Mouse (Mus musculus) kidney, adult 11 months (tissue): ENCODE measurements around the gene Edar.

Experiments used
- DNase-seq: peaks from one replicate; pipeline ENCODE4 v3.0.0; 2022

Gene Edar

DNA sequence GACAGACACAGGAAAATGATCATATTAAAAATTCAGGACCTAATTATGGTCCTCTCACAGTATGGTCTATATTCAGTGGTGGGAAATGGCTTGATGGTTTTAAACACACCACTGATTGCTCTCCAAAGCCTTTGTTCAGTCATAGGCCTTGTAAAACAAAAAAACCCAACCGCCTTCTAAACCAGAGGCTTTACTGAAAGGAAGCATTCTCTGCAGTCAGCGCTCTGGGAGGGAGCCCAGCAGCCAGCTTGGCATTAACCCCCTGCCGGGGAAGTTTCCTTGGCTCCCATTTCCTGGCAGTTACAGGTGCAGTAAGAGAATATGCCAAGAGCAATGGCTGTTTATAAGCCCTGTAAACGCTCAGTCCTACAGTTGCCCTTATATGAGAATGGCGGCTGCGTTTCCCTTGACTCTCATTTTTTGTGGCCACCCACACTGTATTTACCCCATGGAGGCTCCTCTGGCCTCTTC is 74.0 kb downstream of the Edar start:
- DNase-seq: no peak

DNA sequence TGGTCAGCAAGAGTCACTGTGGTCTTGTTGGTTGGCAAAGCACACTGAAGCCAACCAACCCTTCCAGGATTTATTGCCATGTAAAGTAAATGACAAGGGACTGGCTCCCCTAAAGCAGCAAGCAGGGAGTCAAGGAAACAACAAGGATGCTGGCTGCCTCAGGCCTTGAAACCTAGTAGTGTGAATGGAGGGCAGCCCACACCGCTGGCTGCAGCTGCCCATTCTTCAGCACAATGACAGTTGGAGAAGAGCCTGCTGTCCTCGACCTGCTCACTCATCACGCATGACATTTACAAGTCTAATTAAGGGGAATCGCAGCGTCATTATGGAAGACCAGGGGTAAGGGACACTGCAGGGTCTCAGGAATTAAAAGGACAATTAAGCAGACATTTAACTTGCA is 74.5 kb downstream of the Edar start:
- no peak for DNase-seq

DNA sequence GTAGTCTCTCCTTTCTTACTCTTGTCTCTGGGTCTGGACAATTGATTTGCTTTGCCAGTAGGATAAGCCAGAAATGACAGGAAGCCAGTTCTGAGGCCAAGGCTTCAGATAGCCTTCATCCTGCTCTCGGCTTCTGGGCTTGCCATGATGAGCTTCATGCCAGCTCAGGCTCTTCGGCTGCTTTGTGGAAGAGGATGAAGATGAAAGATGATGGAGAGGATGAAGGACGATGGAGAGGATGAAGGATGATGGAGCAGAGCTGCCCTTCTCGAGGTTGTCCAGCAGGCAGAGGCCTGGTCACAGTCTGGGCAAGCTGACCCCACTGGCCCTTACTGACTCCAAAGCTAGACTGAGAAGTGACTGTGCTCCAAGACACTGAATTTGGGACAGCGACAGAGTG is 75.3 kb downstream of the Edar start:
- DNase-seq: no peak

DNA sequence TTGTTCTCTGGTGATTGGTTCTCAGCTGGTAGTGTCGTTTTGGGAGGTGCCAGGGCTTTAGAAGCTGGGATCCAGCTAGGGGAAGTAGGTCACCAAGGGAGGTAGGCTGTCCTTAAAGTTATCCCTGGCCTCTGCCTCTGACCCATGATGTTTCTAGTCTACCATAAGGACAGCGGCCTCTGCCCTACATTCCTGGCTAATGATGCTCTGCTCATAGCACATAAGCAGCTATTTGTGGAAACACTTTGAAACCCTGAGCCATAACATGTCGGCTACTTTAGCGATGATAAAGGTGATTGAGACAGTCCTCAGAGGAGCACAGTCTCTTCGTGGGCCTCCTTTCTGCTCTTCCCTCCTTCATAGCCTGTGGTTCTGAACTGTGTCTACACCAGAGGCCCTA is 79.6 kb downstream of the Edar start:
- no peak for DNase-seq

DNA sequence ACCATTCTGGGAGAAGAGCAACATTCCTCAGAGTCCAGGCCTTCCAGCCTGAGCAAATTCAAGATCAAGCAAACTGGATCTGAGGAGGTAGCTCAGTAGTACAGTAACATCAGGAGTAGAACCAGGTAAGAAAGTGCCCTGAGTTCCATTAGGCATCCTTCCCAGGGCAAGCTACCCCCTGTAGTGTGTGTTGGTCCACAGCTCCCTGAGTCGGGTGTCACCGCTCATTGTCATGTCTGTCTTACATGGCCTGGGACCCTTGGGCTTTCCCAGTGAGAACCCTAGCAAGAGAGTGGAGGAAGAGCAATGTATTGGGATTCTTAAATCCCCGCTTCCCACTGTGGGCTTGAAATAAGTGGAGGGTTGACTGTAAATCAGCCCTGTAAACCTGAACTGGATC is 80.3 kb downstream of the Edar start:
- DNase-seq: no peak

DNA sequence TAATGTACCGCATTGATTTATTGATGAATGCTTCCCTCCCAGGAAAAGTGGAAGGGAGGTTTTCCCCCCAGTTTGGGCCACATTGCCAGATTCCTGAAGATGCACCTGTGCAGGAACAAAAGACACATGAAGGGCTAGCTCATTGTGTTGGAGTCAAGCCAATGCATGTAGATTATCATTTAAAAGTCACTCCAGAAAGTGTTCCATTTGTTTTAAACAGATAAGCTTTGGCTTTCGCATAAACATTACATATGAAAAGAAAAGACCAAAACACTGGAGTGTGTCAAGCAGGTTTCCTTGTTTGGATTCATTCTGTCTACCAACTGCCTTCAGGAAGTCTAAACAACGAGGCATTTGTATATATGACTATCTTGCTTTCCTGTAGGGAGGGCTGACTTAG is 81.0 kb downstream of the Edar start:
- no peak for DNase-seq

DNA sequence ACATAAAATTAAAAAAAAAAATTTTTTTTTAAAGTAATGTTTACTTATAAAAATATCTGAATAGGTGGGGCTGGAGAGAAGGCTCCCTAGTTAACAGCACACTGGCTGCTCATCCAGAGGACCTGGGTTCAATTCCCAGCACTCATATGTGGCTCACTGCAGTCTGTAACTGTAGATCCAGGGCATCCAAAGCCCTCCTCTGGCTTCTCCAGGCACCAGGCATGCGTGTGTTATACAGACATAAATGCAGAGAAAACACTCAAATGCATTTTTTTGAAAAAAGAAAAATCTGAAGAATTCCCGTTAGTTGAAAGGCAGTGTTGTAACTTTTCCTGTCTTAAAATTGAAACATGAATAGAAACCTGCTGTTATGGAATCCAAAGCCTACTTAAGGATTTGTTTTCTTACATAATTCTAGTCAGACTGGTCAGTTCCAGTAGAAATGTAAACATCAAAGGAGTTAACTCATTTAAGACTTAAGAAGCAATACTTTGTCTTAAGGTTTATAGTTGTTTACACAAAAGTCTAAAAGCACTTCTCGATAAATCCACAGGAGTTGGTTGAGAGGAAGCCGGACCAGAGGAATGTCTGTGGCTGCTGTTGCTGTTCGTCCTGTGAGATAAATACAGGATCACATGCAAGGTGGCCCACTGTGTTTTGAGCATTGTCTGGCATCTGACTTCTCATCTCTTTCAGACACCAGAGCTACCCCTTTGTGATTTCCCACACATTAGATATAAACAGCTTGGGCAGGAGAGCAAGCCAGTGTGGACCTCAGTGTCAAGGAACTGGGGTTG is 89.8 kb downstream of the Edar start:
- no peak for DNase-seq

DNA sequence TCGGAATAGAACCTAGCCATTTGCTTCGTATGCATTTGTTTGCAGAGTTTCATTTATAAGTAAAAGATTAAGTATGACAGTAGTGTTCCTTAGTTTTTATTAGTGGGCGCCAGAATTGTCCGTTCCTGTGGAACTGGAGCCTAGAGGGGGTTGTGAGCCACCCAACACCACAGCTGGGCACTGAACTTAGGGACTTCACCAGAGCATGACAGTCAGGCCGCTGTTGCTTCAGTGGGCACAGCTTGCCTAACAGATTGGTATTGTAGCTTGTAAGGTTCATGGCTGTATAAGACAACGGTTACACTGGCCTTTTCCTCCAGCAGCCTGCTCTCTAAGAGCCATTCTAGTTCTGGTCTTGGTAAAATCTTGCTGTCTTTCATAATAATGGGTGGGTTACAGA is 114.9 kb downstream of the Edar start:
- DNase-seq: peak; percentile 8

DNA sequence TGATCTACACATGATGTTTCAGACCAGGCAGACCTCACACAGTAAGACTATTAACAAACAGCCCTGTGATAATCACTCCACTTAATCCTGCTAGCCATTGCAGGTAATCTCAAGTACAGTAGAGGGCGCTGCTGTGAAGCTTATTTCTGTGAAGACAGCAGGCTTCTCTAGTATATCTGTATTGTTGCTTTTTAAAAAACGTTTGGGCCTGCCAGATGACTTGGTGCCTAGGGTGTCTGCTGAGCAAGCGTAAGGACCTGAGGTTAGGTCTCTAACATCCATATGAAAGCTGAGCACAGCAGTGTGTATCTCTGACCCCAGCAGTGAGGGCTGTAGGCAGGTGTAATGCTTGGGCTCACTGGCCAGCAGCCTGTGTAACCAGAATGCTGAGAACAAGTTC is 115.6 kb downstream of the Edar start:
- DNase-seq: peak; percentile 37

DNA sequence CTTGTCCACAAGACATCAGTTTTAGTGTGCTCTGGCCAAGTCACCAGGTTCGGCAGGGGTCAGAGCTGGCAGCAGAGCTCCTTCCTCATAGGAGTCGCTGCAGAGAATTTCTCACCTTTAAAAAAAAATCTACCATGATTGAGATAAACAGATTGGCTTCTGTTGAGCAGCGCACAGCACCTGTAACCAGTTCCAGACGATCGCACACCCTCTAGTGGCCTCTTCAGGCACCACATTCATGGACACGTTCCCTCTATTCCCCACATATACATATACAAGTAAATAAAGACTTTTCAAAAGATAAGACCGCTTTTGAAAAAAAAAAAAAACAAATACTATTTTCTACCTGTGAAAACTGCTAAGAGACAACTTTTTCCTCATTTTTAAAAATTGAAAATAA is 116.4 kb downstream of the Edar start:
- DNase-seq: peak; percentile 24

DNA sequence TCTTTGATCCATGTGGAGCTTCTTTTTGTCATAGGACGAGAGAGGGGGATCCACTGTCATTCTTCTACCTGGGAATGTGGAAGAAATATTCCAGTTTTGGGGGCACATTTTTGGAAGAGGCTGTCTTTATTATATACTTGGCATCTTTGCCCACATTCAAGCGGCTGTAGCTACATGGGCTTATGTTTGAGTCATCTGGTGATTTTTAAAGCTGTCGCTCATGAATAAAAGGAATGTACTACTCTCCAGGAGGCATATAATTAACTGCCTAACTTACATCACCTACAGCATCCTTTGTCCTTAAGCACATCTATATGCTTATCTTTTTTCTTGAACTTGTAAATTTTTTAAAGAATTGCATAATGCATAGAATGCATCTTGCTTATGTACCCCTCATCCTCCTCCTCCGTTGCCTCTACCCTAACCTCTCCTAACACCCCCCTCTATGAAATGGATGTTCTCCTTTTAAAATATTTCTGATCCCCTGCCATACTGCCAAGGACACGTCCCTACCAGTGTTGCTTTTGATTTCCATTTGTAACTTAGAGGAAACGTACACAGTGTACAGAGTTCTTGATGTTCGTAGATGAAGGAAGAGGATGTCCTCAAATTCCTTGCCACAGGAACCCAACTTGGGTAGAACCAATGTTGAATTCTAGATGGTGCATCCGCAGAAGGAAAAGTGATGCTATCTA is 120.6 kb downstream of the Edar start:
- DNase-seq: no peak
